Mouse (Mus musculus) retina, postnatal 1 day (tissue): Measurements from ENCODE around the gene Eef1akmt4.
"Not testable (repeated sequence)": the region's sequence is repeated elsewhere in the genome, so short reads cannot be mapped to it uniquely, and the experiment has no call there.

ENCODE experiments used
- DNase-seq: peaks from one replicate; pipeline ENCODE4 v3.0.0-alpha.2; 2012

Eef1akmt4 gene

GRCm38 (mm10) chr16:20628871-20629391 is 17.5 kb downstream of the Eef1akmt4 start:
- DNase-seq = peak; percentile 58

GRCm38 (mm10) chr16:20629731-20630634 is 18.6 kb downstream of the Eef1akmt4 start, which contains the start of gene Ece2:
Gene Ece2 (plus strand): TSS chr16:20629828.
- peak; percentile 53 for DNase-seq

- DNase-seq = no peak
These were observed 26.0 kb downstream of the Eef1akmt4 start for GRCm38 (mm10) chr16:20637410-20637809.

GRCm38 (mm10) chr16:20638367-20638766 is 27.0 kb downstream of the Eef1akmt4 start:
- DNase-seq = no peak

- peak; percentile 74 for DNase-seq
These were observed 30.8 kb downstream of the Eef1akmt4 start for GRCm38 (mm10) chr16:20642161-20642560.

- DNase-seq = no peak
These were observed 32.5 kb downstream of the Eef1akmt4 start for GRCm38 (mm10) chr16:20643911-20644310.

GRCm38 (mm10) chr16:20651076-20651946 is 39.9 kb downstream of the Eef1akmt4 start, which contains the start of gene Psmd2:
Gene Psmd2 (plus strand): TSS chr16:20651652.
- DNase-seq = peak; percentile 97

GRCm38 (mm10) chr16:20651947-20652310 is 40.5 kb downstream of the Eef1akmt4 start:
- no peak for DNase-seq

GRCm38 (mm10) chr16:20653315-20653714 is 41.9 kb downstream of the Eef1akmt4 start:
- DNase-seq = no peak

GRCm38 (mm10) chr16:20657661-20658060 is 46.3 kb downstream of the Eef1akmt4 start:
- DNase-seq = no peak

- not testable (repeated sequence) for DNase-seq
These were observed 56.6 kb downstream of the Eef1akmt4 start, which contains the start of gene Eif4g1 for GRCm38 (mm10) chr16:20668013-20668412. Gene Eif4g1 (plus strand): TSS chr16:20668313.
